11 mouse cellular contexts compared by ENCODE assay signal in genomic region chr2:74735851-74736687, GRCm38 (mm10). TPM values are rescaled to one million over a fixed set of nuclear protein-coding genes. Genes with fewer than 3 reads are reported as not detected.
A peak's percentile ranks its signal among the peaks of the same experiment; 100 is the strongest.
DNase-seq lines count a peak whose midpoint lies in the region; ATAC-seq and TF ChIP-seq lines count a peak whose summit lies in the region.
"Had no signal": no experiment of that assay in that cellular context is flagged by ENCODE, and none has a peak within 500 bp of the region (broad histone marks: within the 10 kb centered on the region; RNA-seq: fewer than 3 reads in every experiment).

No protein-coding gene starts in this region.

- TF ChIP-seq CTCF in E14TG2a.4 (conservative IDR thresholded peaks at IDR 0.05; ENCODE audit: low read length) = no peak

- peaks cover 92% of the 10 kb centered on the region for H3K27me3 ChIP-seq in heart, embryonic 12.5 days (replicated peaks)
- H3K27me3 ChIP-seq in E14TG2a.4 (ENCODE audit: insufficient read depth, low read length) = peaks cover 99% of the 10 kb centered on the region
- H3K27me3 ChIP-seq in forebrain, embryonic 14.5 days (replicated peaks; ENCODE audit: control insufficient read depth, insufficient read depth, low read length) = peaks cover 90% of the 10 kb centered on the region
- peaks cover 100% of the 10 kb centered on the region for H3K27me3 ChIP-seq in liver, embryonic 12.5 days (replicated peaks)

- H3K4me2 ChIP-seq in heart, embryonic 12.5 days = peak overlapping the region; percentile 50
- 0 out of 2 replicates have a peak overlapping the region, but pooled peaks have one; percentile 12 for H3K4me2 ChIP-seq in forebrain, embryonic 14.5 days (ENCODE audit: low read length)
- H3K4me2 ChIP-seq in liver, embryonic 12.5 days = peak overlapping the region; percentile 27

- H3K36me3 ChIP-seq in heart, embryonic 12.5 days = no peaks in the 10 kb centered on the region
- H3K36me3 ChIP-seq in E14TG2a.4 (ENCODE audit: insufficient read depth, low read length) = no peaks in the 10 kb centered on the region
- no peaks in the 10 kb centered on the region for H3K36me3 ChIP-seq in forebrain, embryonic 14.5 days (ENCODE audit: control insufficient read depth, insufficient read depth, low read length)
- no peaks in the 10 kb centered on the region for H3K36me3 ChIP-seq in liver, embryonic 12.5 days

- H3K4me1 ChIP-seq in heart, embryonic 12.5 days (replicated peaks) = peaks cover 9% of the 10 kb centered on the region
- peaks cover 45% of the 10 kb centered on the region for H3K4me1 ChIP-seq in E14TG2a.4 (replicated peaks; ENCODE audit: low read depth, low read length)
- H3K4me1 ChIP-seq in forebrain, embryonic 14.5 days (ENCODE audit: control insufficient read depth, insufficient read depth, low read length) = peaks cover 4% of the 10 kb centered on the region; the same call in 1 of the 2 replicates
- no peaks in the 10 kb centered on the region for H3K4me1 ChIP-seq in liver, embryonic 12.5 days

- DNase-seq in heart, postnatal 36 days = no peak
- no peak for DNase-seq in forebrain, embryonic 14.5 days (ENCODE audit: low spot score)
- no peak for DNase-seq in layer of hippocampus, postnatal 25 days (ENCODE audit: extremely low spot score in 1 of 2, low spot score in 1 of 2)
- DNase-seq in layer of hippocampus, adult 9-11 months = no peak
- no peak for DNase-seq in Muller cell, postnatal 12 days (ENCODE audit: inconsistent ontology term)
- DNase-seq: cerebellum, postnatal 14 days; lung, postnatal 14 days had no signal

- ATAC-seq in heart, embryonic 12.5 days (ENCODE audit: insufficient number of reproducible peaks, low FRiP score) = no peak
- no peak for ATAC-seq in forebrain, embryonic 14.5 days
- no peak for ATAC-seq in liver, embryonic 12.5 days

- intact Hi-C loops in heart, postnatal 36 days (cut with DNase I) = loop anchor here (5.0 kb wide), 1 partner anchor 84 kb away; no protein-coding TSS in a partner anchor

- peak overlapping the region; percentile 27 for H3K4me3 ChIP-seq in heart, embryonic 12.5 days
- peak overlapping the region; percentile 26; the same call in 1 of the 2 replicates for H3K4me3 ChIP-seq in E14TG2a.4 (replicated peaks; ENCODE audit: low read length)
- H3K4me3 ChIP-seq in forebrain, embryonic 14.5 days (ENCODE audit: low read depth, low read length) = no peak overlapping the region
- H3K4me3 ChIP-seq in liver, embryonic 12.5 days = peak overlapping the region; percentile 14

- no peak overlapping the region for H3K27ac ChIP-seq in heart, embryonic 12.5 days (ENCODE audit: poor library complexity, severe bottlenecking)
- no peak overlapping the region for H3K27ac ChIP-seq in forebrain, embryonic 14.5 days (ENCODE audit: low read depth, low read length)
- H3K27ac ChIP-seq in liver, embryonic 12.5 days = no peak overlapping the region

- no peak overlapping the region for H3K9ac ChIP-seq in heart, embryonic 12.5 days
- no peak overlapping the region for H3K9ac ChIP-seq in forebrain, embryonic 14.5 days (ENCODE audit: low read length)
- no peak overlapping the region for H3K9ac ChIP-seq in liver, embryonic 12.5 days

- under 1% methylated on average over 42 of the region's 42 CpGs for WGBS in heart, embryonic 12.5 days
- under 1% methylated on average over 42 of the region's 42 CpGs for WGBS in forebrain, embryonic 14.5 days
- WGBS in liver, embryonic 12.5 days (ENCODE audit: insufficient replicate concordance) = 1% methylated on average over 42 of the region's 42 CpGs

- H3K9me3 ChIP-seq in heart, embryonic 12.5 days (replicated peaks) = no peaks in the 10 kb centered on the region
- peaks cover 3% of the 10 kb centered on the region; the same call in 1 of the 2 replicates for H3K9me3 ChIP-seq in E14TG2a.4 (ENCODE audit: low read length)
- no peaks in the 10 kb centered on the region for H3K9me3 ChIP-seq in forebrain, embryonic 14.5 days (replicated peaks; ENCODE audit: control insufficient read depth, low read length)
- H3K9me3 ChIP-seq in liver, embryonic 12.5 days (replicated peaks) = no peaks in the 10 kb centered on the region

RNA-seq across cellular contexts. Expression of gene Gm28230, which starts 9.5 kb away (rescaled TPM):
- 0.08 TPM in 1 of 2 replicates, not detected in the other for polyA plus RNA-seq in heart, embryonic 12.5 days (2016; fragmentation: Nextera tagmentation; extraction: Ambion mirVana)
- total RNA-seq in heart, postnatal 36 days (2021) = not detected
- polyA plus RNA-seq in forebrain, embryonic 14.5 days (2014; fragmentation: Nextera tagmentation; extraction: Ambion mirVana) = not detected in 2 replicates
- not detected in 2 replicates for polyA plus RNA-seq in liver, embryonic 12.5 days (2016; fragmentation: Nextera tagmentation; extraction: Ambion mirVana)
- total RNA-seq in layer of hippocampus, postnatal 25 days (2021) = not detected
- total RNA-seq: hematopoietic stem cell, adult 5-6 weeks had no signal

RNA-seq across cellular contexts. Expression of gene Hoxd4, which starts 24.3 kb away (rescaled TPM):
- 0.19 TPM in 1 of 2 replicates, not detected in the other for polyA plus RNA-seq in heart, embryonic 12.5 days (2016; fragmentation: Nextera tagmentation; extraction: Ambion mirVana)
- total RNA-seq in heart, postnatal 36 days (2021) = under 1 TPM; 0.19 to 0.28 TPM
- not detected in 2 replicates for polyA plus RNA-seq in forebrain, embryonic 14.5 days (2014; fragmentation: Nextera tagmentation; extraction: Ambion mirVana)
- polyA plus RNA-seq in liver, embryonic 12.5 days (2016; fragmentation: Nextera tagmentation; extraction: Ambion mirVana) = not detected in 2 replicates
- not detected for total RNA-seq in layer of hippocampus, postnatal 25 days (2021)
- total RNA-seq: hematopoietic stem cell, adult 5-6 weeks had no signal

RNA-seq across cellular contexts. Expression of gene Hoxd3, which starts 24.3 kb away (rescaled TPM):
- polyA plus RNA-seq in heart, embryonic 12.5 days (2016; fragmentation: Nextera tagmentation; extraction: Ambion mirVana) = 2.5 and 3.1 TPM in 2 replicates
- not detected for total RNA-seq in heart, postnatal 36 days (2021)
- polyA plus RNA-seq in forebrain, embryonic 14.5 days (2014; fragmentation: Nextera tagmentation; extraction: Ambion mirVana) = not detected in 2 replicates
- 0.18 and 0.30 TPM in 2 replicates for polyA plus RNA-seq in liver, embryonic 12.5 days (2016; fragmentation: Nextera tagmentation; extraction: Ambion mirVana)
- not detected for total RNA-seq in layer of hippocampus, postnatal 25 days (2021)
- total RNA-seq: hematopoietic stem cell, adult 5-6 weeks had no signal

RNA-seq across cellular contexts. Expression of gene Hoxd1, which starts 26.7 kb away (rescaled TPM):
- polyA plus RNA-seq in heart, embryonic 12.5 days (2016; fragmentation: Nextera tagmentation; extraction: Ambion mirVana) = not detected in 2 replicates
- total RNA-seq in heart, postnatal 36 days (2021) = not detected
- not detected in 2 replicates for polyA plus RNA-seq in forebrain, embryonic 14.5 days (2014; fragmentation: Nextera tagmentation; extraction: Ambion mirVana)
- 0.07 TPM in 1 of 2 replicates, not detected in the other for polyA plus RNA-seq in liver, embryonic 12.5 days (2016; fragmentation: Nextera tagmentation; extraction: Ambion mirVana)
- total RNA-seq in layer of hippocampus, postnatal 25 days (2021) = under 1 TPM; 0.20 to 0.26 TPM
- total RNA-seq: hematopoietic stem cell, adult 5-6 weeks had no signal

RNA-seq across cellular contexts. Expression of gene Hoxd8, which starts 31.7 kb away (rescaled TPM):
- polyA plus RNA-seq in heart, embryonic 12.5 days (2016; fragmentation: Nextera tagmentation; extraction: Ambion mirVana) = 0.10 and 0.37 TPM in 2 replicates
- total RNA-seq in heart, postnatal 36 days (2021) = 1 to 10 TPM; 1.1 to 1.3 TPM
- 0.09 TPM in 1 of 2 replicates, not detected in the other for polyA plus RNA-seq in forebrain, embryonic 14.5 days (2014; fragmentation: Nextera tagmentation; extraction: Ambion mirVana)
- 0.11 and 0.14 TPM in 2 replicates for polyA plus RNA-seq in liver, embryonic 12.5 days (2016; fragmentation: Nextera tagmentation; extraction: Ambion mirVana)
- not detected for total RNA-seq in layer of hippocampus, postnatal 25 days (2021)
- total RNA-seq: hematopoietic stem cell, adult 5-6 weeks had no signal
